Mouse (Mus musculus) fat pad, adult 2 months (tissue): ENCODE data around the gene Coil.
A peak's percentile ranks its signal among the peaks of the same experiment; 100 is the strongest.

ENCODE experiments used
- DNase-seq: peaks from one replicate; pipeline ENCODE4 v3.0.0-alpha.2; 2011; ENCODE audit warnings: low read depth, low spot score; ENCODE audit errors: extremely low read depth

Gene Coil

DNA sequence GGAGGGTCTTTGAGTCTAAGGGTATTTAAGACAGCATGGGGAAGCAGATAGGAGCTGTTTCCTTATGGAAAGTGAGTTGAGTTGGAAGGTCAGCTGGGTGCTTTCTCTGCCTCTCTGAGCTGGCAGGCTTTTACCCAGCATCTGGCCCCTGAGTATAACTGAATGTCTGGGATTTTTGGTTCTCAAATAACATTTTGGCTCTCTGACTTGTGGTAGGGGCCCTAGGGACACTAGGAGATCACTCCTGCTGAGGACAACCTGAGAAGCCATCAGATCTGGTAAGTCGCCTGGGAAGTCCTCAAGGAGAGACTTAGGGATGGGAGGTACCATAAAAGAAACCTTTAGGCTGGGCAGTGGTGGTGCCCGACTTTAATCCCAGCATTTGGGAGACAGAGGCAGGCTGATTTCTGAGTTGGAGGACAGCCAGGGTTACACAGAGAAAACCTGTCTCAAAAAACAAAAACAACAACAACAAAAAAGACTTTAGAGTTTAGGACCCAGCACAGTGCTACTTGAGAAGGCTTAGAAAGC, at the start of gene Coil:
TSS of gene Coil (plus strand) at position 51 of the 531 bp plus-strand sequence.
- no peak for DNase-seq

DNA sequence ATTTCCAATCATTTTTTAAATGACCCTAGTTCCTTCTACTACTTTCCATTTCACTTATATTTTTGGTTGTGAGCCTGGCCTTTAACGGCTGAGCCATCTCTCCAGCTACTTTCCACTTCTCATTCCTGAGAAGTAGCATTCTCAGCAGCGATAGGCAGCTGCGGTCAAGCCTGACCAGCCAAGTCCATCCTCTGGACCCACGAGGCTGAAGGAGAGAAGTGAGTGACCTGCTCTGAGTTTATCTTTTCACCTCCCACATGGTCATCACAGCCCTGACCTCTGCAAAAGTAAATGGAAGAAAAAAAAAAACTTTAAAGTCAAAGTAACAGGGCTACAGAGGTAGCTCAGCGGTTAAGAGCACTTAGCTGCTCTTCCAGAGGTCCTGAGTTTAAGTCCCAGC, 43.5 kb upstream of the Coil start:
- no peak for DNase-seq

DNA sequence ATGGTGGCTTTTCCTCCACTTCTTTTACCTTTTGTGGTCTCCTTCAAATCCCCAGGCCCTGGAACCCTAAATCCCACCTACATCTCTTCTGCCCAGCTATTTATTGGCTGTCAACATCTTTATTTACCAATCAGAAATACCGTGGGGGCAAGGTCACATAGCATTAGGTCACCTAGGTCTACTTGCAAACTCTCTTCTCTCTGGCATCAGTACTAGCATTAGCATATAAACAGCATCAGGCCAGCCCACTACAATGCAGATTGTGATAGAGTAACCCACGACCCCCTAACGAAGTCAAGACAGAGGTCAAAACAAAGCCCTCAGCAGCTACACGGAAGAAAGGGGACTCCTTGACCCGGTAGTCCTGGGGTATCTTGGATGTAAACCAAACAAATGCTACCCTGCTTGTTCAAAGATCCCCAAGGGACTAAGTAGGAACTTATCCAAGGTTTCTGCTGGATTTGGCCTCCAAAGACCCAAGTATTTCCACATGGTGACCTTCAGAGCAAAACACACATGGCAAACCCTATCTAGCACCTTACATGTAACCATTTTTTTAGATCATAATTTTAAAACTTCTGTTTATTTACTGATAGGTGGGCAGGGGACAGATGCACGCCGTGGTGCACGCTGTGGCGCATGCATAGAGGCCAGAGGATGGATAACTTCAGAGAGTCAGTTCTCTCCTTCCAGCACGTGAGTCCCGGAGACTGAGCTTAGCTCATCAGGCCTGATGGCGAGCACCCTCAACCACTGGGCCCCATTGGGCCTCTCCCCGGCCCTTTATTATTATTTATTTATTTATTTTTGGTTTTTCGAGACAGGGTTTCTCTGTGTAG, 38.1 kb upstream of the Coil start:
- no peak for DNase-seq

DNA sequence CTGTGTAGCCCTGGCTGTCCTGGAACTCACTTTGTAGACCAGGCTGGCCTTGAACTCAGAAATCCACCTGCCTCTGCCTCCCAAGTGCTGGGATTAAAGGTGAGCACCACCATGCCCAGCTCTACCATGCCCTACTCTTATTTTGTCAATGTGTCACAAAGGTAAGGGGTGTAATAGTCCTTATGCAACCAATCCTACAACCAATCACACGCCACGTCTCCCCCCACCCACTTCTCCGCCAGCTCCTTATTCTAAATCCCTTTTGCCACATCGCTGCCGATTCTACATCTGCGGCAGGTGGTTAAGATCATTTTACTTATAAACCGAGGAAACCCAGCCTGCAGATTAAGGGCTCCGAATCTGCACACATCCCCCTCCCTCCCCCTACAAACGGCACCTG, 37.0 kb upstream of the Coil start:
- DNase-seq = no peak

DNA sequence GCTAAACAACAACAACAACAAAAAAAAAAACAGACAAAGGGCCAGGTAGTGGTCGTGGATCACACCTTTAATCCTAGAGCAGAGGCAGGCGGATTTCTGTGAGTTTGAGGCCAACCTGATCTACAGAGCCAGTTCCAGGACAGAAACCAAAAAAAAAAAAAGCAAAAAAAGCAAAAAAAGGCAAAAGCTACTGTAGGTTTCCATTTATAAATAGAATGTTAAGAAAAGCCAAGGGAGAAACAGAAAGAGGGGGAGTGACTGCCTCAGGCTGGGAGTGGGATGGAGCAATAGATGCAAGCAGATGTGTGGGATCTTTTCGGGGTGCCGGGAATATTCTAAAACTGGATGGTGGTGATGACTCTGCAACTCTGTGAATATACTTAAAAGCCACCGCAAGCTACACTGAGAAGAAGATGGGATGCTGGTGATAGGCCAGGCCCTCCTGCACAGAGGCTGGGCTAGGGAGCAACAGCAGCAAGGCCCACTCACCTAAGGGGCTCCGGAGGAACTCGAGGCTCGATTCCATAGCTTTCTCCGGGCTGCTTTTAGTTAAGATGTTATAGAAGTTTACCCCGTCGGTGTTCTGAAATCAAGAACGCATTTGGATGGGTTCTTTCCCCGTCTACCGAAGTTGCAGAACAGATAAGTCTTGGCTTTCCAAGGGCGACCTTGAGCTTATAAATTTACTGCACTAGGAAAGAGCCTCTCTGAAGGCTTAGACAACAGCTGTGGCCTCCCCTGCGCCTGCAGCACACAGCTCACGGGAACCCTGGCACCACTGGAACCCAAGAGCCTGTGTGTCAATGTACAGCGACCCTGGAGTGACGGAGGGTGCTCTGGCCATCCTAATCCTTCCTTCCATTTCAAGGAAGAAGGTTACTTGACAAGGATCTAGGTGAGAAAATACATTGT, 35.7 kb upstream of the Coil start:
- no peak for DNase-seq

DNA sequence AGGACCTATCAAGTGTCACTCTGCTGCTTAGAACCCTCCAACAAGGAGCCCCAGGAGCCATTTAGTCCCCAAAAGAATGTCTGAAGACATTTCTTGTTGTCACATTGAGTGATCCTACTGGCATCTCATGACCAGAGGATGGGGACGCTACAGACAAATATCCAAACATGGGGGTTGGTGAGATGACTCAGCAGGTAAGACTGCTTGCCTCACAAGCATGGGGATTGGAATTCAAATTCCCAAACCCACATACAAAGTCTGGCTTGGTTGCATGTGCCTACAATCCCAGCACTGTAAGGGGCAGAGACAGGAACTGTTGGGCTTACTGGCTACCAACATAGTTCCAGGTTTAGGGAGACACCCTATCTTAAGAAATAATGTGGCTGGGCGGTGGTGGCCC, 32.2 kb upstream of the Coil start:
- no peak for DNase-seq

DNA sequence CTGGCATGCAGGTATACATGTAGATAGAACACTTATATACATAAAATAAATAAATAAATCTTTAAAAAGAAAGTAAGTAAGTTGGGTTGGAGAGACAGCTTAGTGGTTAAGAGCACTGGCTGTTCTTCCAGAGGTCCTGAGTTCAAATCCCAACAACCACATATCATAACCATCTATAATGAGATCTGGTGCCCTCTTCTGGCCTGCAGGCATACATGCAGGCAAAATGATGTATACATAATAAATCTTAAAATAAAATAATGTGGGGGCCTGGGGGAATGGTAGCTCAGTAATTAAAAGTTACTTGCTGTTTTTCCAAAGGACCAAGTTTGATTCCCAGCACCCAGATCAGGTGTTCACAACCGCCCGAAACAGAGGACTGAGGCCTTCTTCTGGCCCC, 31.3 kb upstream of the Coil start:
- no peak for DNase-seq

DNA sequence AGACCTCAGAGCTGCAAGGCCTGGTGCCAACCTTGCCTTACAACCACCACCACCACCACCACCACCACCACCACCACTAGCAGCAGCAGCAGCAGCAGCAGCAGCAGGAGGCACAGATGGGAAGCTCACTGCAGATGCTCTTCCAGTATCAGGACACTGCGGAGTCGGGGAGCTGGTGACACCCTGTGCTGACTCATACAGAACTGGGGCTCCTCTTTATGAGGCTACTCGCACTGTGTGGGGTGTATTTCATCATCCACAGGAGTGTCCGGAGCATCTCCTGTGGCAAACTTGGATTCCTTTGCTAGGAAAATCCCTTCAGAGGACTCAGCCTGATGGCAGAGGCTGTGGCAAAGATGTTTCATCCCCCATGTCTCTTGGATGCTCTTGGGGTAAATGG, 30.4 kb upstream of the Coil start:
- no peak for DNase-seq

DNA sequence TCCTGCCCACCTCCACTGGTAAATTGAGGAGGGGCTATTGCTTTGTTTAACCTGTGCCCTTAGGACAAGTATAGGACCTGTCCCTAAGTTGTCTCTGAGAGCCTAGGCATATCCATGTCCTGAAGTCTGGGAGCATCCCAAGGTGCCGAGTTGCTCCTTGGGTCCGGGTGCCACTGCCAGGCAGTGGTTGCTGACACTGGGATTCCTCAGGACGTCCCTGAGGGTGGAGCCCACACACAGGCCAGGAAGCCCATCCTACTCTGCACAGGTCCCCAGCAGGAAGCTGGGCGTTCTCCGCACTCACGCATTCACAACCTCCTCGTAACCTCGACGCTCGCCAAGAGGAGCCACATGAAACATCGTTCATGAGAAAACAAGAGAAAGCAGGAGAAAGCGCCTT, 28.6 kb upstream of the Coil start:
- DNase-seq = no peak

DNA sequence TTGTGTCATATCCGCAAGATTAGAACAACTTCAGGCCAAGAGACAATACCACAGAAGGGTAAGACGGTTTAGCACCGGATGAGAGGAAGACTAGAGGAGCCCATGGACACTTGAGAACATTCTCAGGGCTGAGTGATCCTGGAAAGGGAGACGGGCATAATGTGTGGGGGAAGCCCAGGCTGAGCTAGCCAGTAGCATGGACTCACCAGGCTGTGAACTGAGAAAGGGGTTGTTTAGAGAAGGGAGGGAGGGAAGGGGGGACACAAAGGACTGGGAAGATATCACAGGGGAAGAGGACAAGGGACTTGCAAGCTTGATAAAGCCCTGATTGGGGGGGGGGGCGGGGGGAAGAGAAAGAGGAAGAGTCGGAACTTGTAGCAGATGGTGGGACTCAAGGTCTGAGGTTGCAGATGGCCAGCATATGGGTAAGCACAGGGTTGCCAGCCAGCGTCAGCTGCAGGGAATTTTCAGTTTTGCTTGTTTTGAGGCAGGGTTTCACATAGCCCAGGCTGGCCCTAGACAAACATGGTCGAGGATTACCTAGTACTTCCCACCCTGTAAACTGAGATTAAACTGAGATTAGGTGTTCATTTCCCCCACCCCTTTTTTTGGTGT, 24.0 kb upstream of the Coil start:
- DNase-seq = no peak

DNA sequence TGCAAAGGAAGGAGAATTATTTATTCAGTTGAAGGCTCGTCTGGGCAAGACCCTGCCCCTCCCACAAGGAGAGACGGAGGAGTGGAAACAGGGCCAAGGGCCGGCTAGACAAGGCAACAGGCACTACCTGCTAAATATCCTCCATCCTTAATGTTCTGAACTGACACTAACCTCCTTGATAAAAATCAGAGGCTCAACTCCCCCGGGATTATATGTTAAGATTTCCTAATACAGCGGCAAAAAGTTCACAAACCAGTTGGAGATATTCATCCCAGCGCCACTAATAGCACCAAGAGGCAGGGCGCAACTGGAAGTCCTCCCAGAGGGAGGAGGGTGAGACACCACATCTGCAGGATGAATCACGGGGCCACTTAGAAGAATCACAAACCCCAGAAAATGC, 21.2 kb upstream of the Coil start:
- DNase-seq = peak; percentile 81

DNA sequence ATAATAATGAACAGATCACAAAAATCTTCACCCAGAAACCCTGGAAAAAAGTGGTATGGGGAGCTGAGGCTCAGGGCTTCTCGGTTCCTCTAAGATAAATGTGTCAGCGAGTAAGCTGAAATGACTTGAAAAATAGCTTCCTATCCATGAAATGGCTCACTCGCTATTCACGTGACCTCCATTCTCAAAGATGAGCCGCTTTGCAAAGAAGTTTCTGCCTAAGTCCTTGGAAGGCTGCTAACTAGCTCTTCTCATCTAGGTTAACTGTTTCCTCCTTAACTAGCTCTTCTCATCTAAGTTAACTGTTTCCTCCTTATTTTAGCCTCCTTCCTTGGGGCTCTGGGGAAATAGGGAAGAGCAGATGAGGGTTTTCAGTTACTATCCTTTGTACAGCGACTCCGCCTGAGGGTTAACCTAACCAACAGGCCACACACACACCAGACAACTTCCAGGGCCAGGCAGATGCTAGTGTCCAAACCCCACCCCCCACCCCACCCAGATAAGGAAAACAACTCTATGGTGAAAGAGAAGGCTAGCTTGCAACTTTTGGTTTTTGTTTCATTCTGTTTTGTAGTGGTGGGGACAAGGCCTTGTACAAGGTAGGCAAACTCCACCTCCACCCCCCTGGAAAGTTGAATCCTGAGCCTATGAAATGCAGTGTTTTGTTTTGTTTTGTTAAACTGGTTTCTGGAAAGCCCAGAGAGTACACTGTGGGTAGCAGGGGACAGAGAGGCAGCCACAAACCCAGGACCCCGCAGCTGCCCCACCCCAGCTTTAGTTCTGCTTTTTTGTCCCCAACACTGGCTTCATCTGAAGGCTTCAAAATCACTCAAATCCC, 20.0 kb upstream of the Coil start:
- DNase-seq = no peak

DNA sequence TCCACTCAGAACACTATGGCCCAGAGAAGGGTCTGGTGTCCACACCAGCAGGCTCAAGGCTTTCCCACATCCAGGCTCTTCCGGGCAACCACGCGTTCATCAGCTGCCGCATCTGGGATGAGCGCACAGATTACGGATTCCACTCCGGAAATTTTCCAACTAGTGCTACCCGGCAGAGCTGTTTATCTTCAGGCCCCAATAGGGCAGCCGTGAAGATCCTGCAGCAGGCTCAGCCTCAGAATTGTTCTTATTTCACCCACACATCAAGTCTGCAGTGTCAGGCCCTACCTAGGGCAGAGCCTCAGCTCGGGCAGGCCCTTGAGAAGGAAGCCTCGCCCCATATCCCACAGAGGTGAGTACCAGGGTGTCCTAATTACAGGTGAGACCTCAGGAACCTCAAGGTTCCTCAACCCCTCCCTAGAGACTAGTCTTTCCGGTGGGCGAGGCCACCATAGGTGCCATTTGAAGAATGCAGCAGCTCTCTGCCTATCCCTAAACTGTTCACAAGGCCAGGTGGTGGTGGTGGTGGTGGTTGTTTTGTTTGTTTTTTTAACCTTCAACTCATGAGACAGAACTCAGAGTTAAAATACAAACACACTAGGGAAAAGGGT, 19.3 kb upstream of the Coil start:
- DNase-seq = no peak

DNA sequence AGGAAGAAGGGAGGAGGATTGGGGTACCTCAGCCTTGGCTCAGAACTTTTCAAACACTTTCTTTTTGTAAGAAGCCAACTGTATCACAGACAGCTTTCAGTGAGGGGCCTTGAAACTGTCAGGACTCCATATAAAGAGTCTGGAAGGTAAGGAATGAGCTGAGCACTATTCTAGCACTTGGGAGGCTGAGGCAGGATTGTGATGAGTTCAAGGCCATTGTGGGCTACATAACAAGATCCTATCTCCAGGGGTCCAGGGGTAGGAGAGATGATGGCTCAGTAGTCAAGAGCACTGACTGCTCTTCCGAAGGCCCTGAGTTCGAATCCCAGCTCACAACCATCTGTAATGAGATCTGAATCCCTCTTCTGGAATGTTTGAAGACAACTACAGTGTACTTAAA, 18.5 kb upstream of the Coil start:
- no peak for DNase-seq

DNA sequence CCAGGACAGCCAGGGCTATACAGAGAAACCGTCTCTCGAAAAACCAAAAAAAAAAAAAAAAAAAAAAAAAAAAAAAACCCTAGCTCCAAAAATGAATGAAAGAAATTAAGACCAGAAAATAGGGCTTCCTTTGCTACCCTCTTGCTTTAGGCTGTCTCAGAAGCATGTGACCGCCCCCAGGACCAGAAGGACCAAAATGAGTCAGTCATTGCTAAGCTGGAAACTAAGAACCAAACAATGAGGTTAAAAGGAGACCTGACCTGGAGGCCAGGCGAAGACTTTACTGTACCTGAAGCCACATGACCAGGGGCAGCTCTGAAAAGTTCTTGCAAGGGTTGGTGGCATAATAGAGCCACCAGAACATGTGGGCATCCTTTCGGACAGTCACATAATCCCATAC, 17.9 kb upstream of the Coil start:
- DNase-seq = no peak

DNA sequence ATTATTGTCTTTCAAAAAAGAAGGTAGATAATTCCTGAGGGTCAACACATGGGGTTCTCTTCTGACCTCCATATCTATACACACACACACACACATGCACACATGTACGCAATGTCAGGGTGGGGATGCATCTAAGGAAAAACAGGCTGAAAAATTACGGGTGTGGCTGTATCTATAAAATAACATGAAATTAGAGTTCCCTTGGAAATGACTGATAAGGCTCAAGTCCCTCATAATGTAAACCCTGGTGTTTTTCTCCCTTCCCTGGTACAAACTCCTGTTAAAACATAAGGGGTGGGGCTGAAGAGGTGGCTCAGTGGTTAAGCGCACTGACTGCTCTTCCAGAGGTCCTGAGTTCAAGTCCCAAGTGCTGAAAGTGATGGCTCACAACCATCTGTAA, 16.5 kb upstream of the Coil start:
- DNase-seq = no peak

DNA sequence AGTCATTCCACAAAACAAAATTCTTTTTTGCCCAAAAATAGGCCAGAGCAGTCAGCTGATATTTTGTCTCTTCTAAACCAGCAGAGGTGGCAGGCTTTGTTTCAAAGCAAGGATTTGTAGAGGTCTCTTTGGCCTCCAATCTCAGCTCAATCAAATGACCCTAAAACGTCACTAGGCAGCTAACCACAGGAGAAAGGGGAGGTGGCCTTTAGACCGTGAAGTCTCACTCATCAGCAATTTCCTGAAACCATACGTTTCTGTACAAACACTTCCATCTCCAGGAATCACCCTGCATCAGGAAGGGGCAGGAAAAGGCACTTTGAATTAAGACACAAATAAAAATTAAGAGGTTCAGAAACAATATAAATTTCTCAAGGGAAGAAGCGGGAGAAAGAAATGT, 15.2 kb upstream of the Coil start:
- no peak for DNase-seq

DNA sequence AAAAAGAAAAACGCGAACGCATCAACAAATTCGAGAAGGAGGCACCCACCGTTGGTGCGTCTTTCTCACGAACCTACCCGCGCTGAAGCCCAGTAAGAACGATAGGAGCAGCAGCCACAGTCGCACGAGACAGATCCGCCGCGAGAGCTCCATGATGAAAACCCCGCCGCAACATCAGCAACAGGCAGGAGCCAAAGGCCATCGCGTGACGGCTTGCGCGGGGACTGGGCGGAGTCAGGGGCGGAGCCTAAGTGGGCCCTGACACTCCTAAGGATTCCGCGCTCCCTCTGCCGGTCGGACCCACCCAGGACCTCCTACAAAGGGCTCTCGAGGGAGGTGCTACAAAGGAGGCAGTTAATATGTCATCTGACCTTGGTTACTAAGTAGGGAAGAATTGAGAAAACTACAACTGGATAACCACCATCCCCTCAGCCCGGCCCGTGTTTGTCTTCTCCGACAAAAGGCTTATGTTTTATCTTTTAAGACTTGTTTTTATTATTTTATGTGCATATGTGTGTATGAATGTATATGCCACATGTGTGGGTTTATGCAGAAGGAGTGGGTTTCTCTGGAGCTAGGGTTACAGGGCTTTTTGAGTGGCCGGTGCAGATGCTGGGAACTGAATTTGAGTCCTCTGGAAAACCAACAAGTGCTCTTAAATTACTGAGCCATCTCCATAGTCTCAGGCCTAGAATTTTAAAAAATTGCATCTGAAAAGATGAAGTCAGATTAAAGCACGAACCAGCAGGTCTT, 14.7 kb upstream of the Coil start, which contains the start of gene Scpep1:
TSS of gene Scpep1 (minus strand) at position 249 of the 753 bp plus-strand sequence.
- peak; percentile 57 for DNase-seq

DNA sequence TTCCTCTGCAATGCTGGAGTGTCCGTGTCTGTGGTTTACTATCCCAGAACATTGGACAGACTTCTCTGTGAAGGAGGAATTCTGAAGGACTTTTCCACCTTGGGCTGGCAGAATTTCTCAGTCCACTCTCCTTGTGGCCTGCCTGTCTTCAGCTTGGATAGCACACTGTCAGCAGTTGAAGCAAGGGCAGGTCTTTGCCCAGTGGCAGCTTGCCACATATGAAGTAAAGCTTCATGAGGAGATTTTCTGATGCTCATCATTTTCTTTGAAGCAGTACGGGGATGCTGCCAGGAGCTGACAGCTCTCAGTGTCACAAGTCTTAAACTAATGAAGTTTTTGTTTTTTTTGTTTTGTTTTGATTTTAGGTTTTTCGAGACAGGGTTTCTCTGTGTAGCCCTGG, 11.2 kb upstream of the Coil start:
- DNase-seq = no peak
